Mouse (Mus musculus): ENCODE data around the gene Hsf5.

The Hsf5 gene

DNA sequence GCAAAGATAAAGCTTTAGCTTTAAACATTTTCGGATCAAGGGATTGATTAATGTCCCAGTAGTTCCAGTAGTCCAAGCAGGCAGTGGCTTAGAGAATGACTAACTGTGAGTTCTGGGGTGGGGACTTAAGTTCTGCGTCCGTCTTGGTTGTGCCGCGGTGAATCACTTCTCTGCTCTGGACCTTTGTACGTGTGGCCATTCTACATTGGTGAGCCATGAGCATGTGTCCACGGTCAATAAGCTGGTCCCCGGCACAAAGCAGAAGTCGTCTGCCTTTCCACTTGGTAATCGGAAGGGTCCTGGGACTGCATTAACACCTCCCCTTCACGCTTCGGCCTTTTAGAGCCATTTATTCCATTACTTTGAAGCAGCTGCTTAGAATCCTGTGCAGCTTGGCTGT lies 65.1 kb downstream of the Hsf5 start:
- in situ Hi-C loops (cut with MboI; ENCODE audit: unreplicated experiment in 2 of 2): no loop called here

DNA sequence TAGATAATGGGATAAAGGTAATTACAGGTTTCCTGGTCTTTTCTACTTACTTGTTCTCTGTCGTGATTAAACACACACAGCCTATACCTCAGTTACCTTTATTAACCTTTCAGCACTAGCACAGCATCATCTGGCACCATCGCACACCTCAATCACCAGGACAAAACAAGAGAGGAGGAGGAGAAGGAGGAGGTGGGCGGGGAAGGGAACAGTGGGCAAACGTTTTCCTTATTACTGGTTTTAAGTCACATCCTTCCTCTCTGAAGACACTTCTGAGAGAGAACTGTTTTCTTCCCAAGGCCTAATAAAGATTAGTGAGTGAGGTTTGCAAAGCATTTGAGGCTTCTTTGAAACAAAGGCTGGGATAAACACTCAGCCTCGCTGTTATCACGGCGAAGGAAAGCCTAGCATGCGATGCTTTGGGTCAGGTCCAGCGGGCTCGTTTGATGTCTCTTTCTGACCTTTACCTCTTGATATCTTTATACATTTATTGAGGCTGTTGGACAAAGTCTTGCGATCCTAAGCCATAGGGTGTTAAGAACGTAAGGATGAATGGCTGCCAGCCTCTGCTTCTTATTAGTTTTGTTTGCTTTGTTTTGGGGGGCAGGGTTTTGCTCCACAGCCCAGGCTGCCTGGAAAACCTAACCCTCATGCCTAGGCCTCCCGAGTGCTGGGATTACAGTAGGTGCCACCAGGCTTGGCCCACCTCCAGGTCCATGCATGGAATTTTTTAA lies 66.0 kb downstream of the Hsf5 start:
- in situ Hi-C loops (cut with MboI; ENCODE audit: unreplicated experiment in 2 of 2): no loop called here

DNA sequence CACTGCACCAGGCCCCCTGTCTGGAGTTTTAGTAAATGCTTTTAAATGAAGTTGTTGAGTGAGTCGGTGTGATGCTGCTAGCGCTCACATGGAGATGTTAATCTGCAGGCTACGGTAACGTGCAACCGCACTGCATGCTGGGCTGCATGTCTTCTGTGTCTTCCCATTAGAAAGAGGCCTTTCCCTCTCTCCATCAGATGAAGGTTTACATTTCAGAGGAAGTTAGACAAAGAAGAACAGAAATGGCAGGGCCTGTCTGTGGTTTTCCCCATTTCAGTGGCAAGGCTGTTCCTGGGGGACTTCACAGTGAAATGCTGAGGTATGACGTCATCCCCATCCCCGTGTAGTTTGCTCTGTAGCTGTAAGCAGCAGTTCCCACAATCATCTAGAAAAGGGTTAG lies 69.4 kb downstream of the Hsf5 start:
- in situ Hi-C loops (cut with MboI; ENCODE audit: unreplicated experiment in 2 of 2): no loop called here

DNA sequence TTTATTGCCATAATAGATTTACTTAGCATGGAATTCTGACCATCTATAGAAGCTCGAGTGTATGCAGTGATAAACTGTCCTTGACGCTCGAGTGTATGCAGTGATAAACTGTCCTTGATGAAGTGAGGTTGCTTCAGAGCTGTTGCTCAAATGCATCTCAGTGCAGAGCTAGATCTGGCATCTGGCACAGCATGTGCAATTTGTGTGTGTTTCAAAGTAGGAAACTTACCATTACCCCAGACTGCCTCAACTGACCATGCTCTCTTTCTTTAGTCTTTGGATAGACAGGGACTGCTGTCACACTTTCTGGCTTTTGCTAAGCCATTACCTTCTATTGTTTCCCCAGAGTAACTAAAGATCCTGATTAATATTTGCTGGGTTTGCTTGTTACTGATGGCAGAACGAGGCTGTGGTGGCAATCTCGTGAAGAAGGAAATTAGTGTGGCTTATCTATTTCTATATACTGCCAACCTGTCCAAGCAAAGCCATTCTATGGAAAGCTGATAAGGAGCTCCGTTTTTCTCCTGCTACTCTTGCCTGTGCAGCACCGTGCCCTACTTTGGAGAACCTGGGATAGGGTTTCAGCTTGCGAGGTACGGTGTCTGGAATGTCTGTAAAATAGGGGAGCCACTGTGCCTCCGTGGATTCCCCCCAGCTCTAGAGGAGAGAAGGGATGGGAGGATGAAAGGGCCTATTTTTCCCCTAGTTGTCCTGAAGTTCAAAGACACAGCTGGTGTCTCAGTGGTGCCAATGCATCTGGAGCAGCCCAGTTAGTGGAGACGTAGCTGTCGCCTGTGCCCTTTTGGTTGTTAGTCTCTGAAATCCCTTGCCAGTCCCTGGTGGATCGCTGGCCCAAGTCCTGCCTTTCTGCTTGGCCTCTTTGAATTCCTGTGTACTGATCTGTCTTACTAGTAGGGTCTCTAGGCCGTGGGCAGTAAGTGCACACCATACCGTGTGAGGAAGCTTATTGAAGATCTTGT lies 70.6 kb downstream of the Hsf5 start:
- in situ Hi-C loops (cut with MboI; ENCODE audit: unreplicated experiment in 2 of 2): no loop called here

DNA sequence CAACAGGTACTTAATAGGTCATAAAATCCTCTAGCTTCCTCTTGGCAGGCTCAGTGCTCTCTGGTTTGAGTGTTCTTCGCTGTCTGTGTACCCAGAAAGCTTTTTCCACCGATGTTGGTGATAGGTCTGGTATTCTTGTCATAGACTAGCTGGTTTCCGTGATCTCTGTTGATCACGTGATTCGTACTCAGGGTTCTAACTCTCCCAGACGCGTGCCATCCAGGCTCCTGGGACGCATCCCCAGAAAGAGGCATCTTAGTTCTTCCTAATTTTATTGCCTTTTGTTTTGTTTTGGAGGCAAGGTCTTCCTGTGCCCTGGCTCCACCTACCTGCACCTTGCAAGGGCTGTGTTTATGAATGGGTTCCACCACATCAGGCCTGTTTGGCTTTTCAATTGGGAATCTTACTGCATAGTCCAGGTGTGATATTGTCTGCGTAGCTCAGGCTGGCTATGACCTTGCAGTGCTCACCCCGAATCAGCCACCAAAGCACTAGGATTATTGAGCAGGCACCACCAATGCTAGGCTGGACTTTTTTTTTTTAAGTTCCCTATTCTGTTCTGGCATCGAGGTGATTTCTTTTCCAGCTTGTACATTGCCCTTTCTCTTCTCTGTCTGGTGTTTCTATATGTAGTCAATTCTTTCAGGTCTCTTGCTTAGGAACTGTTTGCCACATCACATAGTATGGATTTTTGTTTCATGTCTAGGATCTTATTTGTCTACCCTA lies 71.7 kb downstream of the Hsf5 start:
- in situ Hi-C loops (cut with MboI; ENCODE audit: unreplicated experiment in 2 of 2): no loop called here

DNA sequence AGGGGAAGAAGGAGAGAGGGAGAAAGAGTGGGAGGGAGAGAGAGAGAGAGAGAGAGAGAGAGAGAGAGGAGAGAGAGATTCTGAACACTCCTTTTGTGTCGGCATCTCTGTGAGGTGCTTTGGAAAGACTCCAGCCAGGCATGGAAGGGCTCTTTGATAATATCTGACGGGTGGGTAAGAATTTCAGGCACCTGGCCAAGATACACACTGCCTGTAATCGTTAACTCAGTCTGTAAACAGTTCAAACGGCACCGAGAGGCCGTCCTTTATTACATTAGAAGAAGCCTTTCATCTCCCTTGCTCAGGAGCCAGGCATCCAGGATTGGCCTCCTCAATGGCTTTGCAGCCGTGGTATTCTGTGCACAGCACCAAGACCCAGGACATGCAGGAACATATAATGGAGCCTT lies 72.4 kb downstream of the Hsf5 start:
- in situ Hi-C loops (cut with MboI; ENCODE audit: unreplicated experiment in 2 of 2): no loop called here

DNA sequence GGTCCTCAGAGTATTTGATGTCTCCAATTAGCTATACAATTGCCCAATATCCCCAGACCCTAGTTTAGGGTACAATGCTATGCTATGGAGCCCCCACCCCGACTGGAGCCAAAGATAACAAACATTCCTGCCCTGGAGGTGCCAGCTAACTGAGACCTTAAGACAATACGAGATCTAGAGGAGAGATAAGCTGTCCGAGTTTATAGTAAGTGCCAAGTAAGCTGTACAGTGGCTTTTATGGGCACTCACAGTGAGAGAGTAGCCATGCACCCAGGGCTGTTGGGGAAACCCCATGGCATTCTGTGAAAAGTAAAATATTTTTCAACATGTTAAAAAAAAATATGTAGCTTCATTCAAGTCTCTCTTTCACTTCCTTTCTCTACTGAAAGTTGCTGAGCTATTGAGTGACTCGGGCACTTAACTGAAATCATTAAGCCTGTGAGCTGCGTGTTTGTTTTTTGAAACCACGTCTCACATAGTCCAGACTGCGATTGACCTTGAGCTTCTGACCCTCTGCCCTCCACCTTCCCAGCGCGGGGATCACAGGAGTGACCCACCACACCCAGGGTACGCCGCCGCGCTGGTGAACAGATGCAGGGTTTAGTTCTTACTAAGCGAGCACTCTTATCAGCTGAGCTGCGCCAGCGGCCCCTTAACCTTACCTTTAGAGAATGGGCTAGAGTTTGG lies 73.2 kb downstream of the Hsf5 start:
- in situ Hi-C loops (cut with MboI; ENCODE audit: unreplicated experiment in 2 of 2): no loop called here

DNA sequence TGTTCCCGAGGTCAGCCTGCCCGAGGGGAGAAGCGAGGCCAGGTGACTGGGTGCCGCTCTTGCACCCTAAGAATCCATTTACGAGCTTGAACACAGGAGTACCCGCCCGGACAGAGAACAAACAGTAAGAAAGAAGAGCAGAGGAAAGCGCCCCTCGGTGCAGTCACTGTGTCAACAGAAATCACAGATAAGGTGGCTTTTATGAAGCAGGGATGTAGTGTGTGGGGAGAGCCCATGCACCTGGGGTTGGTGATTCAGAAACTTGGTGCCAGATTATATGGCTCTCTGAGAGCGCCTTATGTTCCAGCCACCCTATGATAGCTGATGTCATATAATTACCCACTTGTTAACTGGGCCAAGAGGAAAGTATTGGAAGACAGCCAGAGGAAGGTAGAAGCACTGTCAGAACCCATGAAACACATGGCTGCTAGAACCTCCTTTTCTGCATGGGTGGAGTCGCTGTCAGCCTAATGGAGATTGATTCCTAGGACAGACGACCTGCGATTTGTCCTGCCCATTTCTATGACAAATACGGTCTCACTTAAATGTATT lies 80.2 kb downstream of the Hsf5 start:
- in situ Hi-C loops (cut with MboI; ENCODE audit: unreplicated experiment in 2 of 2): no loop called here

DNA sequence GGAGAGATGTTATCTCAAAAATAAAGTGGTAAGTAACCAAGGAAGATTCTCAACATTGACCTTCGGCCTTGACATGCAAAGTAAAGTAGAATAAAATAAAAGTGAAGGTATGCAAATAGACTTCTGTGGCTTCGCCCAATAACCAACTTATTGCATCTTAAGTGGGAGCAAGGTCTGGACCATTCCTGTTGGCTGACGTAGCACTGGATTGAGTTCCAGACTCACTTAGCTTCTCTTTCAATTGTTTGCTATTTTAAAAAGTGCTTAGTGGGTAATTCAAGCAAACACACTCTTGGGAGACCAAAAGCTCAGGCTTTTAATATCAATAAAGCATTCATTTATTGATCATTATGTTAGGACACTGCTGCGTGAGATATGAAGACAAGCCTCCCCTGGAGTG lies 81.2 kb downstream of the Hsf5 start:
- in situ Hi-C loops (cut with MboI; ENCODE audit: unreplicated experiment in 2 of 2): no loop called here

DNA sequence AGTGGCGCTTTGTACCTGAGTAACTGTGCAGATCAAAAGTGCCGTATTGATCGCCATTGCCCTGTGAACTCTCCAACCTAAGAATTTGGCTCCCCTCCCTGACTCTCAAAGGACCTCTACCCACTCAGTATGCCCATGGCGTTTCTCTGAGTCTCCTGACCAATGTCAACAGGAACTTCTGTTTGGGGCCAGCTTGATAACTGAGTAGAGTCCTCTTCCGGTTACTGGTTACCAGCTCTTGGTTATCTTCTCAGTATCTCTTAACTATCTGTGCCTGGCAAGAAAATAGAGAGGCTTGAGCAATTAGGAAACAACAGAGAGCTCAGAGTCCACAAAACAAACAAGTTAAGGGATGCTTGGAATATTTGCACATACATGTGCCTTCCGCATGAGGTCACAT lies 84.1 kb downstream of the Hsf5 start:
- in situ Hi-C loops (cut with MboI; ENCODE audit: unreplicated experiment in 2 of 2): no loop called here

DNA sequence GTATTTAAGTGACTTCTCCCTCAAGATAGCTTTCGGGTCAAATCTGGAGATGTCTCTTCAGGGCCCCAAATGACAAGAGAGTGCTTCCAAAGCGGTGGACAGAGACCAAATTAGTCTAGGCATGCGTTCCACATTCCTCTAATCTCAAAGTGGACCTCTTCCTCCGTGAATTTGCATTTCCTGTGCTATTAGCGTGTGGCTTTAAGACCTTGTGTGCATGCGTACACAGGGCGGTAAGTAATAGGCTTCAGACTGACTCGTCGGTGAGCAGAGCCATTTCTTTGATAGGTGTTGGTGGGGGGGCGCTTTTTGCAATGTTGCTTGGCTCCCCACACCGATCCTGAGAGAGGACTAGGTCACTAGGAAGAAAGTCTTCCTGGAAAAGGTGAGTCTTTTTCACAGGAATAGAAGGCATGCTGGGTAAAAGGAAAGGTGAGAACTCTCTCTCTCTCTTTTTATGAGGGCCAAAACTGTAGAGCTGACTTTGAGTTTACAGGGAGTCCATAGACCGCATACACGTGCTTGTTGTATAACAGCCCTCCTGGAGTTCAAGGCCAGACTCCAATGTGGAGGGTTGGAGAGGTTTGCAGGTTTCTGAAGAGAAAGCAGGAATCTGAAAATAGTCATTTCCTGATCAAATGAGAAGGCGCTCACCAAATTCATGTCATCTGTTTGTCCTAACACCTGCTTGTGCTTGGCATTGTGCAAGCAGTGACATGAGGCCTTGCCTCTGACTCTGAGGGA lies 85.1 kb downstream of the Hsf5 start:
- in situ Hi-C loops (cut with MboI; ENCODE audit: unreplicated experiment in 2 of 2): no loop called here

DNA sequence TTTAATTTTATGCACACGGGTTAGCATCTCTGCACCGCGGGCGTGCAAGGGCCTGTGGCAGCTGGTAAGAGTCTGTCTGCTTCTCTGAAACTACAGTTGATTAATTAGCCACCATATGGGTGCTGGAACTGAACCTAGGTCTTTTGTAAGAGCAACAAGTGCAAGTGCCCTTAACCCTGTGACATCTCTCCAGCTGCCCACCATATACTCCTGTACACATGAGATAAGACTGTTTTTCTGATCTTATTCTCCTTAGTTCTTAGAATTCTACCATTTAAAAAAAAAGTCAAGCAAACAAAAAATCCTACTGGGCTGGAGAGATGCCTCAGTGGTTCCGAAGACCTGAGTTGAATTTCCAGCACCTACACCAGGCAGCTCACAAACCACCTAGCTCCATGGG lies 86.7 kb downstream of the Hsf5 start:
- in situ Hi-C loops (cut with MboI; ENCODE audit: unreplicated experiment in 2 of 2): no loop called here

DNA sequence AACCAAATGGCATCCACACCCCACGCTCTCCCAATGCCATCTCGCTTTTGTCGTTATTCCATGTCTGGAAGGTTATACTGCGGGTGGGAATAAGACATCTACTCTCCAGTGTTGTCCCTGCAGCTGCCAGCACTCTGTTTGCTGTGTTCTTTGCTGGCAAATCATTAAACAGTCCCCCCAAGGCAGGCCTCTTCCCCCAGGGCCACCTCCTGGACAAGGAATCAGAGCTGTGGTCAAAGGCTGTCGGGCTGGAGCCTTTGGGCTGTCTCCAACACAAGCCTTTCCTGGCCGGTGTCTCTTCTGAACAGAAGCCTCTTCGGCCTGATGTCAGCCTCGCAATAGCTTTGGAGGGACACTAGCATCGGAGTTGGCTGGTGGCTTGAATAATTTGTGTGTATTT lies 87.3 kb downstream of the Hsf5 start:
- in situ Hi-C loops (cut with MboI; ENCODE audit: unreplicated experiment in 2 of 2): no loop called here

DNA sequence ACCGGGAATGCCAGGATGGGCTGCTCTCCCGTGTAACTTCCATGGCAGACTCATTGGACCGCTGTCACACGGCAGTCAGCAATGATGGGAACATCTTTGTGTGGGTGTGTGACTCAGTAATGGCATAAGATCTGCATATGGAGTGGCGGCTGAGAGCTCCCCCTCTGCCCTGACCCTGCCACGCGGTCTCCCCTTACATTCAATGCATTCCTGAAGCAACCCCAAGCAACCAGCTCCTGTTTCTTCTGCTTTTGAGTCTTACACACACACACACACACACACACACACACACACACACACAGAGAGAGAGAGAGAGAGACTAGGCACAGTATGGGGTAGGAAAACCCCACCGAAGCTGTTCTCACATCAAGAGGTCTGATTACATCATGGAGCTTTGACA lies 90.6 kb downstream of the Hsf5 start:
- in situ Hi-C loops (cut with MboI; ENCODE audit: unreplicated experiment in 2 of 2): no loop called here

DNA sequence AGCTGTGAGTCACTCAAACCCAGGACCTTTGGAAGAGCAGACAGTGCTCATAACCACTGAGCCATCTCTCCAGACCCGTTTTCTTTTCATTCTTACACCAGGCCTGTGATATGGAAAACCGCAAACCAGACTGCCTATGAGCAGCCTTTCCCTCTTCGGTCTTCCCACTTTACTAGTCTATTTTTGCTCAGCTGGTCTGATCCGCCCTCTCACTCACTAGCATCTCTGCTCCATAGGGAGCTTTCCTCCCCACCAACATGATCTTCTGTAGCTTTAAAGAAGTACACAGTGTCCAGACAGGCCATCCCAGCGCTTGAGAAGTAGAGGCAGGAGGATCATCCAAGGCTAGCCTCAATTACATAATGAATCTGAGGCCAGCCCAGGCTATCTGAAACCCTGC lies 92.0 kb downstream of the Hsf5 start:
- in situ Hi-C loops (cut with MboI; ENCODE audit: unreplicated experiment in 2 of 2): no loop called here

All from v-Abl transformed pro-B cells (cell line).